Mouse (Mus musculus) midbrain, embryonic 14.5 days (tissue): Measurements from ENCODE around the gene S100a13. TPM values are rescaled to one million over a fixed set of nuclear protein-coding genes. Genes with fewer than 3 reads are reported as not detected.

ENCODE experiments used
- ATAC-seq: fragments of 200-750 bp; cut with Nextera tagmentation; 2 replicates; pipeline ENCODE4 v1.8.0; 2017; ENCODE audit warnings: moderate number of reproducible peaks, moderate library complexity; ENCODE audit not compliant: low FRiP score, low TSS enrichment
- DNase-seq: peaks from one replicate; pipeline ENCODE4 v3.0.0-alpha.2; 2015
- H3K27ac ChIP-seq: fragments of 300-500 bp; sonication (generic); replicated peaks from 2 replicates; pipeline ENCODE4 v1.5.1; 2014; ENCODE audit warnings: mild to moderate bottlenecking, low read depth, low read length, moderate library complexity
- H3K27me3 ChIP-seq: fragments of 300-500 bp; sonication (generic); 2 replicates; pipeline ENCODE4 v1.6.1; 2014; ENCODE audit warnings: low read length, control low read depth, mixed read lengths; ENCODE audit not compliant: control insufficient read depth, insufficient read depth
- H3K36me3 ChIP-seq: fragments of 300-500 bp; sonication (generic); 2 replicates; pipeline ENCODE4 v1.6.1; 2014; ENCODE audit warnings: low read length, control low read depth; ENCODE audit not compliant: control insufficient read depth, insufficient read depth
- H3K4me1 ChIP-seq: fragments of 300-500 bp; sonication (generic); 2 replicates; pipeline ENCODE4 v1.6.1; 2014; ENCODE audit warnings: mild to moderate bottlenecking, antibody characterized with exemption, low read length, control low read depth; ENCODE audit not compliant: control insufficient read depth, insufficient read depth
- H3K4me2 ChIP-seq: fragments of 300-500 bp; sonication (generic); 2 replicates; pipeline ENCODE4 v1.6.1; 2014; ENCODE audit warnings: mild to moderate bottlenecking, low read length, moderate library complexity
- H3K4me3 ChIP-seq: fragments of 300-500 bp; sonication (generic); replicated peaks from 2 replicates; pipeline ENCODE4 v1.5.1; 2014; ENCODE audit warnings: low read depth, low read length
- H3K9ac ChIP-seq: fragments of 300-500 bp; sonication (generic); replicated peaks from 2 replicates; pipeline ENCODE4 v1.6.1; 2014; ENCODE audit warnings: mild to moderate bottlenecking, low read length, moderate library complexity
- H3K9me3 ChIP-seq: fragments of 300-500 bp; sonication (generic); 2 replicates; pipeline ENCODE4 v1.6.1; 2016; ENCODE audit warnings: low read length, control low read depth, mixed read lengths; ENCODE audit not compliant: control insufficient read depth
- WGBS: fragments of 180-500 bp; shearing (Covaris S2); extraction: QIAGEN DNeasy Blood & Tissue Kit; methylation state at CpG from one replicate; pipeline ENCODE4 v1.1.7; 2014; 5-methylcytosine and 5-hydroxymethylcytosine counted together
- polyA plus RNA-seq: library from polyadenylated mRNA; unstranded; fragments of >200 nt; fragmentation: Nextera tagmentation; extraction: Ambion mirVana; gene quantifications from 2 replicates; pipeline ENCODE4 v1.2.1, GENCODE M21; 2014

The S100a13 gene
- polyA plus RNA-seq, 1 experiment from 2014 or later = 8.0 TPM

DNA sequence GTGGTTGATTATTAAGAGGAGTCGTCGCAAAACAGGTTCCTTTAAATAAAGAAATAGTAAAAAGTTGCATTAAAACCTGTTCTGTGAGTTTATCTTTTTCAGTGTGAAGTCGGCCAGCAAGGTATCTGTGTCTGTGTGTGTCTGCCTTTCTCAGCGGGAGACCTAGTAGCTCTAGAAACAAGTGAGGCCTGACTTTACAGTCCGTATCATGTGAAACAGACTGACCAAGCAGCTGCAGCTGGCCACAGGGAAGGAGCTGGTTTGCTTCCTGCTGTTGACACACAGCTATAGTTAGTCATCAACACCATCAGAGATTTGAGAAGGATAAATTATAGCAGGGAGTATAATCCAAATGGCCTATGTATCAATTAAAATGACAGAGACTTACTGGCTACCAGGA, 17.5 kb downstream of the S100a13 start:
- no peaks in the 10 kb centered on the region for H3K9me3 ChIP-seq
- no peaks in the 10 kb centered on the region for H3K27me3 ChIP-seq
- 78% methylated on average over 5 of the region's 5 CpGs for WGBS
- H3K4me3 ChIP-seq = no peak overlapping the region
- DNase-seq (no peak), ATAC-seq (no peak)
- H3K27ac ChIP-seq = no peak overlapping the region
- H3K4me2 ChIP-seq = no peak overlapping the region
- no peaks in the 10 kb centered on the region for H3K36me3 ChIP-seq
- no peaks in the 10 kb centered on the region for H3K4me1 ChIP-seq
- no peak overlapping the region for H3K9ac ChIP-seq

DNA sequence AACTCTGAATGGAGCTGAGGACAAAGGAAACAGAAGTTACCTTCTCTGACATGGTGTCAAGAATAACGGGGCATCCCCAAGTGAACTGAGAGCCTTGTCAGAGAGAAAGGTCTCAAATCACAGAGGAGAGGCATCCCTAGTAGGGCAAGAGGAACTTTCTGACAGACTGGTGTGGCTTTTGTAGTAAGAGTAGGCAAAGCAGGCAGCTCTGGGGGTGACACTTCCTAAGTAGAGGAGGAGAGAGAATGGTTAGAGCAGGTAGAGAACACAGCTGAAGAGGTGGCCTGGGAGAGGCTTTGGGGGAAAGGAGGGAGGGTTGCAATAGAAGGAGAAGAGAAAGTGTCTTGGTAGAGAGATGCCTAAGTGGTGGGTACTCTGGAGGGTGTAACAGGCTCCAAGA, 21.2 kb downstream of the S100a13 start:
- DNase-seq (no peak), ATAC-seq (no peak)
- Histone ChIP-seq H3K4me1 (no peaks in the 10 kb centered on the region), H3K9ac (no peak overlapping the region), H3K27me3 (no peaks in the 10 kb centered on the region), H3K27ac (no peak overlapping the region), H3K4me3 (no peak overlapping the region), H3K4me2 (no peak overlapping the region), H3K36me3 (no peaks in the 10 kb centered on the region), H3K9me3 (no peaks in the 10 kb centered on the region)
- 76% methylated on average over 1 of the region's 1 CpGs for WGBS

GRCm38 (mm10) chr3:90537141-90537904, 23.1 kb downstream of the S100a13 start, which contains the start of gene S100a16:
TSS of gene S100a16 (plus strand) at chr3:90537254.
- ATAC-seq = no peak

DNA sequence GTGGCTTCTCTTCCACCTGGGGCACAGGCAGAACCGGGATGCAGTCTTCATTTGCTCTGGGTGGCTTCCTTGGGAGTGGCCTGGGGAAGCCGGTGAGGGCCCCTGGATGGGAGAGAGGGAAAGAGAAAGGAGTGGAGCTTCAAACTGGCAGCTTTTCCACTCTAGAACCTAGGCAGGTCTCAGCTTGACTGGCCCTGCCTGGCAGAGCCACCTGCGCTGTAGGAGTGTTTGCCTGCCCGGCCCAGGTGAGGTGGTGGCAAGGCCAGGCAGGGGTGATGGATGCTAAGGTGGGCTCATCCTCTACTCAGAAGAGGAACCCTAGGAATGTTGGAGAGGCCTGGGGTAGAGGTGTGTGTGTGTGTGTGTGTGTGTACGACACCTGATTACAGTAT, 23.7 kb downstream of the S100a13 start:
- Histone ChIP-seq H3K27me3 (no peaks in the 10 kb centered on the region), H3K9me3 (no peaks in the 10 kb centered on the region), H3K4me3 (no peak overlapping the region), H3K4me2 (no peak overlapping the region), H3K4me1 (peaks cover 6% of the 10 kb centered on the region; the same call in 1 of the 2 replicates), H3K9ac (no peak overlapping the region), H3K36me3 (no peaks in the 10 kb centered on the region), H3K27ac (no peak overlapping the region)
- 89% methylated on average over 5 of the region's 5 CpGs for WGBS
- ATAC-seq (no peak), DNase-seq (no peak)

More at GRCm38 (mm10) chr3:90537141-90537904, 23.1 kb downstream of the S100a13 start, which contains the start of gene S100a16:
- peaks cover 6% of the 10 kb centered on the region; the same call in 1 of the 2 replicates for H3K4me1 ChIP-seq
- H3K36me3 ChIP-seq = no peaks in the 10 kb centered on the region
- H3K27me3 ChIP-seq = no peaks in the 10 kb centered on the region
- H3K27ac ChIP-seq = no peak within 1 kb of the TSS
- no peak for DNase-seq
- no peak within 1 kb of the TSS for H3K4me3 ChIP-seq
- 46% methylated on average over 10 of the region's 10 CpGs for WGBS
- H3K9ac ChIP-seq = no peak within 1 kb of the TSS
- H3K4me2 ChIP-seq = no peak within 1 kb of the TSS
- no peaks in the 10 kb centered on the region for H3K9me3 ChIP-seq

- DNase-seq = peak; percentile 32
- peak; percentile 69; the same call in 1 of the 2 replicates for ATAC-seq
- Histone ChIP-seq H3K9ac (peak overlapping the region; percentile 23; the same call in 1 of the 2 replicates), H3K4me2 (0 out of 2 replicates have a peak overlapping the region, but pooled peaks have one; percentile 17), H3K4me3 (no peak overlapping the region), H3K4me1 (peaks cover 6% of the 10 kb centered on the region; the same call in 1 of the 2 replicates), H3K9me3 (no peaks in the 10 kb centered on the region), H3K27ac (peak overlapping the region; percentile 26; the same call in 1 of the 2 replicates), H3K27me3 (no peaks in the 10 kb centered on the region), H3K36me3 (no peaks in the 10 kb centered on the region)
- WGBS = 13% methylated on average over 4 of the region's 4 CpGs
Measured at GRCm38 (mm10) chr3:90540904-90541303, 26.7 kb downstream of the S100a13 start.

DNA sequence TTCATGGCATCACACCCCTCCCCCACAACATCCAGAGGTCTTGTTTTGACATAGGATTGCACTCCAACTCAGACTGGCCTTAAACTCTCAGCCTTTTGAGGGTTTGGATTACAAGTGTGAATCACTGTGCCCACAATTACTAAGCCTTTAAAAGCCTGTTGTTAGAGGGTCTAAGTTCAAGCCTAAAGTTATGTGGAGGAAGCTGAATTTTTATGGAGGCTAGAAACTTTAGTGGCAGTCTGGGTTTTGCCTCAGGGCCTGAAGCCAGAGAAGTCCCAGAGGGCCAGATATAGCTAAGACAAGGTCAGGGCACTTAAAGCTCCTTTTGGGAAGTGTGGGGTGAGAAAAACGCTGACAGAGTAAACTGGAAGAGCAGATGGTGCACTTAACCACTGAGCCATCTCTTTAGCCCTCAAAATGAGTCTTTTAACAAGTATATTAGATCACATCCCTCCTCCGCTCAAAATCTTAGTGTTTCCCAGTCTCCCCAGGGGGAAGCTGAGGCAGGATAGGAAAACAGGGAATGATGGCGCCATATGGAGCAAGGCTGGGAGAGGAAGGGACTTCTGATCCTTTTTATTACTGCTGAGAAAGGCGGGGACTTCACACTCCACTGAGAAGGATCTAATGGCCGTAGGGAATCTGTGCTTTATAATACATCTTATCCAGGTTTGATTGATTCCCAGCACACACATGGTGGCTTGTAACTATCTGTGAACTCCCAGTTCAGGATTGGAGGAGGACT, 35.6 kb downstream of the S100a13 start:
- Histone ChIP-seq H3K9ac (no peak overlapping the region), H3K4me3 (no peak overlapping the region), H3K36me3 (no peaks in the 10 kb centered on the region), H3K4me1 (no peaks in the 10 kb centered on the region), H3K4me2 (no peak overlapping the region), H3K9me3 (no peaks in the 10 kb centered on the region), H3K27me3 (no peaks in the 10 kb centered on the region), H3K27ac (no peak overlapping the region)
- DNase-seq = no peak
- 60% methylated on average over 5 of the region's 5 CpGs for WGBS
- no peak for ATAC-seq

- no peaks in the 10 kb centered on the region for H3K4me1 ChIP-seq
- no peak overlapping the region for H3K4me3 ChIP-seq
- ATAC-seq = no peak
- no peaks in the 10 kb centered on the region for H3K36me3 ChIP-seq
- H3K4me2 ChIP-seq = no peak overlapping the region
- no peak overlapping the region for H3K9ac ChIP-seq
- H3K27me3 ChIP-seq = no peaks in the 10 kb centered on the region
- no peak overlapping the region for H3K27ac ChIP-seq
- 91% methylated on average over 2 of the region's 2 CpGs for WGBS
- H3K9me3 ChIP-seq = no peaks in the 10 kb centered on the region
- no peak for DNase-seq
Measured at GRCm38 (mm10) chr3:90550421-90550790, 36.2 kb downstream of the S100a13 start.

DNA sequence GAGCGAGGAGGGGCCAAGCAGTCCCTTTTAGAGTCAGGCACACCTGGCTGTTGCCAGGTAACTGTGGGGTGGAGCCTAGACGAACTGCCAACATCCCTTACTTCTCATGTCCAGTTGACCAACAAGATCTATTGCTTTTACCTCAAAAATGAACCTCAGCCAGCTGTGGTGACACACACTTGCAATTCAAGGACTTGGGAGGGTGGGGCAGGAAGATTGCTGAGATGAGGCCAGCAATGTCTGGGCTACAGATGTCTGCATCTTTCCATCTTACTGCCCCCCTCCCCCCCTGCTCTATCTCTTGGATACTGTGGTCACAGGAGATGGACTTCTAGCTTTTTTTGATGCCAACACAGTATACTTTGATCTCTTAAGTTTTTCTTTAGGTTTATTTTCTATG, 38.0 kb downstream of the S100a13 start:
- no peak overlapping the region for H3K4me2 ChIP-seq
- ATAC-seq (no peak), DNase-seq (no peak)
- H3K9ac ChIP-seq = no peak overlapping the region
- no peaks in the 10 kb centered on the region for H3K36me3 ChIP-seq
- H3K4me1 ChIP-seq = no peaks in the 10 kb centered on the region
- WGBS = 77% methylated on average over 2 of the region's 2 CpGs
- H3K4me3 ChIP-seq = no peak overlapping the region
- H3K27ac ChIP-seq = no peak overlapping the region
- no peaks in the 10 kb centered on the region for H3K27me3 ChIP-seq
- H3K9me3 ChIP-seq = no peaks in the 10 kb centered on the region
